Mouse (Mus musculus) kidney, adult 11 months (tissue): Measurements from ENCODE around the gene Ddx50.
A peak's percentile ranks its signal among the peaks of the same experiment; 100 is the strongest.

Source experiments
- DNase-seq: peaks from one replicate; pipeline ENCODE4 v3.0.0; 2022

The Ddx50 gene

DNA sequence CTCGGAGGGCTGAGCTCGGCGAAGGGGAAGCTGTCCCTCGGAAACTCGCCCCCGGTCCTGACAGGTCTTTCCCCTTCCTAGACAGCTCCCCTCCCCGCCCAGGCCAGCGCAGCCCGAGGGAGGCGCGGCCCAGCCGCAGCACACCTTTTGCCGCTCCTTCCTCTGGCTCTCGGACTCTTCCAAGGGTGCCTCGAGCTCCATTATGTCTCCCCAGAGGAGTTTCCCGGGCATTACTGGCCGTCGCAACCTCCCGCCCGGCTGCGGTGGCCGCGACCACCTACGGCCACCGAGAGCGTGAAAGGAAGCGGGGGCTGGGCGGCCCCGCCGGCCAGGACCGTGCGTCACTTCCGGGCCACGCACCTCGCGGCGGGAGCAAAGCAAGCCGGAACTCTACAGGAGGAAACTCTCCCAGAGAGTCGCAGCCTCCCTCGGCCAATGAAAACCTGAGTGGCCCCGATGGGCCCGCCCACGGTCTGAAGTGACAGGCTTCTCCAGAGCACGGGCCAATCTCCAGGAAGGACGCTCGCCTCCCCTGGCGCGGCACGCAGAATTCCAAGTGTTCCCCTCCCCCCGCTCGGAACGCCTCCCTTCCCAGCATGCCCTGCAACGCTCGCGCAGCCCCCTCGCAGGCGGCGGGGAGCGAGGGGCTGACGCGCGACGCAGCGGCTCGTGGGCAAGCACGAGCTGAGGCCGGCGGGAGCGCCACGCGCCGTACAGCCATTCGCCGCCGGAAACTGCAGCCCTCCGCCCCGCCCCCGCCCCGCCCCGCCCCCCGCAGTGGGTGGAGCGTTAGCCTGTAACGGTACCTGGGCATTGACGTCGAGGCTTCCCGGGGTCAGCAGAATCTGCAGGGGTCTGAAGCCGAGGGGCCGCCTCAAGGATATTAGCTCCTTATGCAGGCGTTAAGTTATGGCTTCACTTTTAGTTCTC, at the start of gene Ddx50:
TSS of gene Ddx50 (minus strand) at position 338 of the 930 bp plus-strand sequence.
- DNase-seq: peak; percentile 99

DNA sequence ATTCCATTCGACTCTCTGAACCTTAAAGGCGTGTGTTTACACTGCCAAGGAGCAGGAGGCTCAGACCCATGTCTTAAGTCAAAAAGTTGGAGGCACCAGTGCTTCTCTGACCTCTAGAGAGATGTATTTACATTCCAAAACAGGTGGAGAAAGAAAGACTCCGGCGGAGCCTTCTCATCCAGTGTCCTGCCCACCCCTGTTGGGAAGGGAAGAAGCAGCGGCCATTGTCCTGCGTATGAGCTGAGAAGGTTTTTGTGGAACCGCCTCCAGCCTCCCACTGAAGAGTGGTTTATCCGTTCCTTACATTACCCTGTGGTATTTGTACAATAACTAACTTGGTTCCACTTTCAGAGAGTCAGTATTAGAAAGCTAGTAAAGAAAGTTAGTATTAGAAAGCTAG, 41.8 kb upstream of the Ddx50 start:
- no peak for DNase-seq

DNA sequence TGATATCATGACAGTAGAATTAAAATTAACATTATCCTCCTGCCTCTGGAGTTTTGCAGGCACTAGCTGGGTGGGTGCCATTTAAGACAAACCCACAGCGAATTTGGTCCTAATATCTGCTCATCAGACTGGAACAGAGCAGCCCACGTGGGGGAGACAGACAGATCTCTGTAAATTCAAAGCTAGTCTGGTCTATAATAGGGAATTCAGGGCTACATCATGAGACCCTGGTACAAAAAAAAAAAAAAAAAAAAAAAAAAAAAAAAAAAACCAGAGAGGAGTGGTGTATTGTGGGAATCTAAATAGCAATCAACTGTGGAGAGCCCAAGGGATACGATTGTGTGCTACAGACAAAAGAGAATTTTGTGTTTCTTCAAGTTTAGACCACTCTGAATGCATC, 41.2 kb upstream of the Ddx50 start:
- no peak for DNase-seq

DNA sequence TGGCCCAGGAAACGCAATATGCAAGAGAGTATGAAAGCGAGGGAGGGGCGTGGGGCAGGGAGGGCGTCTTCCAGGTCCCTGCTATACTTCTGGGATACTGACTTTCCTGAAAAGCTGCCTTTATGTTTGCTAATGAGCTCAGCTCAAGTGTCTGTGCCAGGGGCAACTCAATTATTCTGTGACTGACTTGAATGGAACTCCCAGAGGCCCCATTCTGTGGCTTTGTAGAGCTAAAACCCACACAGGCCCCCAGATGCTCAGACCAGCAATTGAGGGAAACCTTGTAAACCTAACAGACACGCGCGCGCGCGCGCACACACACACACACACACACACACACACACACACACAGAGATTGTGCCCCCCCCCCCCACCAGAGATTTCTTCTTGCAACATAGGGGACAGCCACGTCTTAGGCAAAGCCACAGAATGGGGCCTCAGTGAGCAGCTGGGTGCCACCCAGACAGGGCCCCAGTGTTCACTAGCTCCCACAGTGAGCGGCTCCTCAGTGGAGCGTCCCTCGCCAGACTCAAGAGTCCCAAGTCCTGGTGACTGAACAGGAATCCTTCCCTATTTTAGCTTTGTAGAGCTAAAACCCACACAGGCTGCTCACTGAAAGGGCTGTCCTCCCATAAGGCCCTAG, 36.1 kb upstream of the Ddx50 start:
- no peak for DNase-seq

DNA sequence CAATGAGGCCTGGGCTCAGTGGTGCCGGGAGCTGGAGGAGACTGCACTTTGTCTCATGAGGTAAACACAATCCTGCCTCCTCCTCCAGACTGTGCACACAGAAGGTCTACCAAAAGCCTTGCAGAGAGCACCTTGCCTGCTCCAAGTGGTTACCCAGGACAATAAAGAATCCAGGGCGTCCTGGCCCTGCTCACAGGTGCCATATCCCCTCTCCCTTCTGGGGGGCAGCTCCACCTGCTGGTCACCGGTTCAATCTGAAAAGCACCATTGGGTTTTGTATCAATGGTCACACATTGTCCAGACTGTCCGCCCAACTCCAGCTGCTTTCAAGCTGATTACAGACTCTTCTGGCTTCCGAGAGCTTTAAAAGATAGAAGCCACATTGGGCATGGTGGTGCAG, 32.0 kb upstream of the Ddx50 start:
- peak; percentile 18 for DNase-seq

DNA sequence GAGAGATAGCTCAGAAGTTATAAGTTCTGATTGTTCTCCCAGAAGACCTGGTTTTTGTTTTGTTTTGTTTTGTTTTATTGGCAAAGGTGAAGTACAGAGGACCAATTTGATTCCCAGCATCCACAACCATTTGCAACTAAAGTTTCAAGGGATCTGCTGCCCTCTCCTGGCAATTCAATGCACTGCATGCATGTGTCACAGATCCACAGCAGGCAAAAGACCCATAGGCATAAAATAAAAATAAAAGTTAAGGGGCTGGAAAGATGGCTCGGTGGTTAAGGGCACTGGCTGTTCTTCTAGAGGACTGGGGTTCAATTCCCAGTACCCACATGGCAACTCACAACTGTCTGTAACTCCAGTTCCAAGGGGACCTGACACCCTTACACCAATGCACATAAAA, 28.8 kb upstream of the Ddx50 start:
- DNase-seq: no peak

DNA sequence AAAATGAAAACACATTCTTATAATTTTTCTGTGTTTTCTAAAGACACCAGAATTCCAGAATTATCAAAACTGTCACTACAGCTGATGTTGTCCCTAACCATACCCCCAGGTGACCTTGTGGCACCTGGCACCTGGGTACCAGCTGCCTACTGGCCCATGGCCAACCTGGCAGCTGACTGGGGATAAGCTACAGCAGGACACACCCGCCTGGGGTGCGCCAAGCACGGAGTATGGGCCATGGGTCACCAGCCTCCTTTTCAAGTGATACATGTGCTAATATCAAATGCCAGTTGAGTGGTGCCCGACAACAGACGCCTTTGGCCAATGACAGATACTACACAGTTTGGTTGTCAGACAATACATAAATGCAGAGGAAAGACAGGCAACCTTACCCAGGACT, 26.3 kb upstream of the Ddx50 start:
- DNase-seq: peak; percentile 18

DNA sequence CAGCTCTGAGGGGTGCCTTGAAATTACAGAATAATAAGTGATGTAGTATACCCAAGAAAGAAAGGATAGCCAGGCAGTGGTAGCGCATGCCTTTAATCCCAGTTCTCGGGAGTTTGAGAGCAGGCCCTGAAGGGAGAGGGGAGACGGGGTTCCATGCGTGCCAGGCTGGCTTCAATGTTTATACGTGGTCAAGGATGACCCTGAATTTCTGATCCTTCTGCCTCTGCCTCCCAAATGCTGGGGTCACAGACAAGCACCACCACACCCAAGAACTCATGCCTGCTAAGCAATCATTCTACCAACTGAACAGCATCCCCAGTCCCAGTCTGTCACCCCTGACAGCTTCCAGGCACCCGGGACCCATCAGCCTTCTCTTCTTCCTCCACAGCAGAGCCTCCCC, 25.2 kb upstream of the Ddx50 start:
- no peak for DNase-seq

DNA sequence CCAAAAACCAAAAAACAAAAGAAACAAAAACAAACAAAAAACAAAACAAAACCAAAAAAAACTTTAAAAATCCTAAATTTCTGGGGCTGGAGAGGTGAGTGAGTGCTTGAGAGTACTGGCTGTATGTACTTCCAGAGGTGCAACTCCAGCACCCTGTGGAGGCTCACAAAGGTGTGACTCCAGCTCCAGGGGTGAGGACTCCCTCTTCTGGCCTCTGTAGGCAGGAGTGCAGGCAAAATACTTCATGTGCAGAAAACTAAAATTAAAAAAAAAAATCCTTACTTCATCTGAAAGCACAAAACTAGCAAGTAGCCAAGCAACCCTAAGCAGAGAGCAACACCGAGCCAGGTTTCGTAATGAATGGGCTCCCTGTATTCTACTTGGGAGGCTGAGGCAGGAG, 21.3 kb upstream of the Ddx50 start:
- no peak for DNase-seq

DNA sequence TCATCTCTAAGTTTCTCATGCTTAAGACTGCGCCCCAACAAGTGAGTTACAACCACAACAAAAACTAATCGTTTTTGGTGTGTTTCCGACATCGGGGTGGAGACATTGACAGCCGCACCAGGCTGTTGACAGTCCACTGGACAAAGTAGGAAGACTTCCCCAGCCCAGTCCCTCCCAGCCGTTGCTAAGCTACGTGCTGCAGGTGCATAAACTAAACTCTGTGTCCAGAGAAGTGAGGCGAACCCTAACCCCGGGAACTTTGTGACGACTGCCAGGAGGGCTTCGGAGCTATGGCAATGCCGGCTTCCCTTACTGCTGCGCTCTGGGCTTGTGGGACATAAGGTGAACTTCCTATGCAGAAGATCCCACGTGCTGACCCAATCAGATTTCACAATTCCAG, 18.2 kb upstream of the Ddx50 start:
- no peak for DNase-seq

DNA sequence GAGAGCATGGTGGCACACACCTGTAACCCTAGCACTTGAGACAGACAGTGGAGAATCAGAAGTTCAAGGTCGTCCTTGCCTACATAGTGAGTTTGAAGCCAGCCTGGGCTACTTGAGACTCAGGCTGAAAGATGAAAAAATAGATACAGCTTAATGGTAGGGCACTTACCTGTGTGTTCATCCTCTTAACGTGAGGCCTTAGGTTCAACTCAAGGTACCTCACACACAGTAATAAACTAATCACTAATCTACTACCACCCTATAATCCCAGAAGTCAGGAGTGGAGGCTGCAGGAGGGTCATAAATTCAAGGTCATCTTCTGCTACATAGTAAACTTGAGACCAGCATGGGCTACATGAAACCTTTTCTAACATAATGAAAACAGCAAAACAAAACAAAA, 17.4 kb upstream of the Ddx50 start:
- DNase-seq: no peak

DNA sequence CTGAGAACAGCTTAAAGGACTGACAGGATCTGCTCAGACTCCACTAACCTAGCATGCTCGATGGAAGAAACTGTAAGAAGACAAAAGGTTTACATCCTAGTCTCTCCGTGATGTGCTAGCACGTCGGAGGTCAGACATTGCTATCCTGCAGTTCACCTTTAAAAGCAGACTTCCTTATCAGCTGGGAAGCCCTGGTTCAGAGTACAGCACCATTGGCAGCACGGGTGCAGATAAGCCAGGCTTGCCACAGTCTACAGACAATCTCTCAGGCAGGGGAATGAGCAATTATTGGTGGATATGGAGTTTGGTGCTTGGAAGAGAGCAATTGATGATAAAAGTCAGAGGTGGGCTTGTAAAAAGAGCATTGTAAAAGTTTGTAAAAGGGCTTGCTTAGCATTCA, 17.0 kb upstream of the Ddx50 start:
- no peak for DNase-seq

DNA sequence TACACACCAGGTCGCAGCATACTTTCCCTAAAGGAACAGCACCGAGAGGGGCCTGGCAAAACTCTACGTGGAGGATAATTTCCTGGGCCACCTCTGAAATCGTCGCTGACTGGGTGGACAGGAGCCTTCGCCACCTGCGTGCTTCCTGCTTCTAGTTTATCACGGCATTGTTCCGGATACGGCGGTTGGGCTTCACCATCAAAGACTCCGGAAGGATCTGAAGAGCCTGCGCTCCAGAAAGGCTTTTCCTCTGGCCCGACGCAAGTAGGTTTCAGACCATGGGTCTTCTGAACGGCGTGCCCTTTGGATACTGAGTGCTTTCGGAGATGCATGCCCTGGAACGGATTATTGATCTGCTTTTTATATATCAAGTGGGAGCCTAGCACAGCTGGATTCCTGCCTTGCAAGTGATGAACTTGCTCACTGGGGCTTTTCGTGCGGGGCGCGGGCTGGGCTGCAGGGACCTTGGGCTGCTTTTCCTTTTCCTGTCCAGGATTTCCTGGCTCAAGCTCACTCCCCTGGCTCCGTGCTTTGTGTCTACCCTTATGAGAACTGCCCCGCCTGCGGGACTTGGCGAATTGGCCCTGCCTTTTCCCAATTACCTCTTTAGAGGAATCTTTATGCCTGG, 14.1 kb upstream of the Ddx50 start:
- DNase-seq: peak; percentile 43

DNA sequence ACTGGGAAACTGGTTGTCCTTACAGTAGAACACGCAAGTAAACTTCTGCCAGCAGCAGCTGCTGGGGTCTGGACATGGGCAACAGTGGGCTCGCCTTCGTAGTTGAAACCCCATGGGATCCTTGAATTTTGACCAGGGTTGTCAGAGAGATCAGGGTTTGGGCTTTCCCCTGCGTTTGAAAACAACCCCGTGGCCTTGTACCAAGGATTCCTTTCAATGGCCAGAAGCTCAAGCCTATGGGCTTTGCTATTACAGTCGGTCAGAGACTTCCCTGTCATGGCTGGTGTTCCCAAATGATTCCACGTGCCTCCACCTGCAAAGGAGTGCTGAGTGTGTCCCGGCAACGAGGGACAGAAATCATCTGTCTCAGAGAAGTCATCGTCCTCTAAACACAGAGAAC, 13.2 kb upstream of the Ddx50 start:
- DNase-seq: no peak

DNA sequence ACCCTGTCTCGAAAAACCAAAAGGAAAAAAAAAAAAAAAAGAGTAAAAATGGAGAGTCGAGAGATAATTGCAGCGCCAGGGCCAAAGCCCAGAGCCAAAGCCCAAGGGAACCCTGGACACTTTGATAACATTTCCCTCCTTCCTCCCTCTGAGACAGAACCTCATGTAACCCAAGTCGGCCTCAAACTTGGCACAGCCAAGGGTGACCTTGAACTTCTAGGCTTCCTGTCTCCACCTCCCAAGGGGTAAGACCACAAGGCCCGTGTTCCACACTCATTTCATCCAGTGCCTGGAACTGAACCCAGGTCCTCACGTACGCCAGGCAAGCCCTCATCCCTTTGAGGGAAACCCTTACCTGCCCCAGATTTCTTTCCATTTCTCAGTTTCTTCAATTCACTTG, 5.7 kb upstream of the Ddx50 start:
- DNase-seq: no peak

DNA sequence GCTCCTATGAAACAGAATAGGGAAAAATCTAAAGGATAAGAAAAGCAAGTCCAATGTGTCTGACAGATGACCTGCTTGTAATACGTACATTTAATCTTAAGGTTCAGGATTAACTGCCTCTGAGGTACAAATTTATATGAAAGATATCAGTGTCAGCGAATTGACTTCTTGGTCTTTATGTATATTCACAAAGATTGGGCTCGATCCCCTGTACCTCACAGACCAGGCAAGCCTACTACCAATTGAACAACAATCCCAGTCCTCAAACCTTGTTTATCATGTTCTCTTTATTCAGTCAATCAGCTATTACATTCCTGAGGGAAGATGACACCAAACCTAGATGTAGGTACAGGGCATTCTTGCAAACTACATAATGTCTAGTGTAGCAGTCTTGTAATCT, 943 bp upstream of the Ddx50 start:
- DNase-seq: no peak

DNA sequence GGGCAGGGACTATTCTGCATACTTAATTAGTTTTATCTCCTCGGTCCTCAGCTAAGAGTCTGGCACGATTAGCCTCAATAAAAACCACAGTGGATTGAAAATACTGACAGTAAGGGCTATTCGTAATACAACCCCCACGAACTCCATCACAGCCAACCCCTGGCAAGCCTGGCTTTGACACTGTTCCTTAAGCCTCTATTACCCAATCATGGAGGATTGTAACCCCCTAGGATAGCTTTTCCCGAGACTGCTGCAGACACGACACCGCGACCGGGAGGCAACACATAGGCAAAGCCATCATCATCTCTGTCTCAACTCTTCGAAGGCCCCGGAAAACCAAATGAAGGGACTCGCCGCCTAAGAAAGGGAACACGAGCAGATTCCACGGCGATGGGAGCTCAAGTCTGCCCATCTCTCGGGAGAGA, 648 bp downstream of the Ddx50 start:
- no peak for DNase-seq

DNA sequence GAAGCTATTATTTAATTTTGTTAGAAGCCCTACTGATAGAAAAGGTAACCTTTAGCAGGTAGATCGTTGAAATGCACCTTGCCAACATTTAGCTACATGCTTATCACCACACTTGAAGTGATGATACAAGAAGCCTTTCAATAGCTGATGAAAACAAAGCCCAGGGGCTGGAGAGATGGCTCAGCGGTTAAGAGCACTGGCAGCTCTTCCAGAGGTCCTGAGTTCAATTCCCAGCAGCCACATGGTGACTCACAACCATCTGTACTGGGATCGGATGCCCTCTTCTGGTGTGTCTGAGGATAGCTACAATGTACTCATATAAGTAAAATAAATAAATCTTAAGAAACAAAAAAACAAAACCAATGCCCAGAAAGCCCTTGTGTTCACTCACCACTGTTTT, 46.9 kb downstream of the Ddx50 start:
- no peak for DNase-seq

DNA sequence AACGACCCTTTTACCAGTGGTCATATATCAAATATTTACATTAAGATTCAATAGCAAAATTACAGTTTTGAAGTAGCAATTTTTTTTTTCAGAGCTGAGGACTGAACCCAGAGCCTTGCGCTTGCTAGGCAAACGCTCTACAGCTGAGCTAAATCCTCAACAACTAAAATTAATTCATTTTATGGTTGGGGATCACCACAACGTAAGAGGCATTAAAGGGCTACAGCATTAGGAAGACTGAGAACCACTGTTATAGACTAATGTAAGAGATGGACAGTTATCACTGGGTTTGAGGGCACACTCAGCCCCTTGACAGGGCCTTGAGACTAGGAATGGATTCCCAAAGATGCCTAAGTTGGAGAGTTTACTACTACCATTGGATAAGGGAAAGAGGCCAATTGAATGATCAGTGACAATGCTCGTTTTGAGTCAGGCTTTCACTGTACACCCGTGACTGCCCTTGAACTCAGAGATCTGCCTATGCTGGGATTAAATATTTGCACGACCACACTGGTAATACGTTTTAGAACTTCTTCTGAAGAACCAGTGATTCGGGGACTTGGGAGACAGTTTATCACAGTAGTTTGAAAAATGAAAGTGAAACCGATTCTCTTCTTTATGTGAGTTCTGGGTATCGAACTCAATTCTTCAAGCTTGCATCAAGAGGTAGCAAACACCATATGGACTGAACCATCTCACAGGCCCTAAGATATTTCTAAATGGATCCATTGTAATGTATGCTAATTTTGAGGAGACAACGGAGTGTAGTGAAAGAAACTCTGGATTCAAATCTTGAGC, 47.6 kb downstream of the Ddx50 start:
- DNase-seq: no peak

DNA sequence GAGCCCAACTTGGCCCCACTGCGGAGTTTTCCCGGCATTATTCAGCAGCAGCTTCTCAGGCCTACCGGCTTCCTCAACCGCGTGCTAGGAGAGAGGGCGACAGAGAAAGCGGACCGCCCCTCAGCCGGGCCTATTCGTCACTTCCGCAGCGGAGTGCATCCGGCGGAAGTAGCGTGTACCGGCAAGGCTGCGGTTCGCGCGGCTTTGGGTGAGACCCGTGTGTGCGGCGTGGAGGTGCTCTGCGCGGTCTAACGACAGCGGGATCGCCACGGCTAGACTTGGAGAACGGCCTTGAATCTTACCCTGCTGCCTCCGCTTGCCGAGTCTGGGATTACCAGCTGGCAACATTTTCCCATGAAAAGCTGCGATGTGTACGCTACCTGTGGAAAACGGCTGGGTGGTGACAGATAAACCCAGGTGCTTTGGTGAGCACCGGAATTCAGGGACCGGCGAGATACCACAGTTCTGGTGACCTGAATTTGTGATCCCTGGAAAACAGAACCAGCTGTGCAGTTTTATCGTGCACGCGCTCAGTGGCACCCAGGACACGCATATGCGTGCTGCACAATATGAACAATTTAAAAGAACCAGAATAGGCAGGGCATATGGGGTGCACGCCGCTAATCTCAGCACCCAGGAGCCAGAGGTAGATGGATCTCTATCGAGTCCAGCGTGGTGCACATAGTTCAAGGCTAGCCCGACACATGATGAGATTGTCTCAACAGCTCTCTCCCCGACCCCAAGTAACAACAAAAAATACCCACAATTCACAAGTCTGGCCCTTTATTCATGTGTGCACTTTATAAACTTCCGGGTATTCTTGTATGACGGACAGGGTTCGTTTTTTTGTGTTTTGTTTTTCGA, 48.6 kb downstream of the Ddx50 start, which contains the start of gene Ddx21:
TSS of gene Ddx21 (minus strand) at position 105 of the 864 bp plus-strand sequence.
- peak; percentile 79 for DNase-seq

DNA sequence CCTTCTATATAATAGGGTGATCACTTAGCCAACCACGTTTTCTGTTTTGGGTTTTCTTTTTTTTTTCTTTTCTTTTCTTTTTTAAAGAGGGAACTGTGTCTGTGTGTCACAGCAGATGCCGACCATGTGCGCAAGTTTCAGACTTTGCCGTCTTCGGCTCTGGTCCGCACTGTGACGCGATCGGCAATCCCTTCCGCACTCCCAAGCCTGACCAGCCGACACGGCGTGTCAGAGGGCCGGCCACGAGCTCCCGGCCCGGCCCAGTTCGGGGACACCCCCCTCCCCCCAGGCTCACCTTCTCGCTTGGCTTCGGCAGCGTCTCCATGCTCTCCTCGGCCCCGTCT, 49.2 kb downstream of the Ddx50 start:
- DNase-seq: no peak
